ENCODE assay signal across 13 mouse cellular contexts in the genomic region with DNA sequence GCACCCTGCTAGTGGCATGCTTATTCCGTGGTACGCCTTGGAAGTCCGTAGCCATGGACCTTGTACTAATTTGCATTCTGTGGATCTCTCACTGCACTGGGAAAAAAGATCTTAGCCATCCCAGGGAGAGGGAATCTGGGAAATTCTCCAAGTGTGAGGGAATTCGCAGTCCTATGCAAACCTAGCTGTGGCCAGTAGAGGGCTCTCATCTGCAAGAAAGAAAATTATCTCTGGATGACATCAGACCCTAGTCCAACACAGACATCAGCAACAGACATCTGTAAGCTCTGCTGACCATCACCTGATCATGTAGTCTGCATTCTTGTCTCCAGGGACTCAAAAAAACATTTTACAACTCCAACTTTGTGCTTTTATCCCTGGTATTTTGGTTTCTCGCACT. TPM values are rescaled to one million over a fixed set of nuclear protein-coding genes. Genes with fewer than 3 reads are reported as not detected.
"Had no signal": no experiment of that assay in that cellular context is flagged by ENCODE, and none has a peak within 500 bp of the region (broad histone marks: within the 10 kb centered on the region; RNA-seq: fewer than 3 reads in every experiment).

No protein-coding gene starts in this region.

RNA-seq across cellular contexts. Expression of gene Ctsj, which starts 18.8 kb away (rescaled TPM):
- total RNA-seq: neutrophil, adult 5-6 weeks had no signal
- polyA plus RNA-seq: neural tube, embryonic 14.5 days; neural tube, embryonic 15.5 days; small intestine, adult 2 months; spleen, adult 2 months; stomach, embryonic 14.5 days; stomach, embryonic 15.5 days; stomach, embryonic 16.5 days; stomach, postnatal 0 days; testis, adult 2 months; thymus, adult 2 months; thymus, postnatal 0 days; urinary bladder, adult 2 months had no signal

RNA-seq across cellular contexts. Expression of gene Tpbpa, which starts 45.1 kb away (rescaled TPM):
- polyA plus RNA-seq: neural tube, embryonic 14.5 days; neural tube, embryonic 15.5 days; small intestine, adult 2 months; spleen, adult 2 months; stomach, embryonic 14.5 days; stomach, embryonic 15.5 days; stomach, embryonic 16.5 days; stomach, postnatal 0 days; testis, adult 2 months; thymus, adult 2 months; thymus, postnatal 0 days had no signal

RNA-seq across cellular contexts. Expression of gene Gm49393, which starts 51.5 kb away (rescaled TPM):
- total RNA-seq: neutrophil, adult 5-6 weeks had no signal
- polyA plus RNA-seq: neural tube, embryonic 14.5 days; neural tube, embryonic 15.5 days; small intestine, adult 2 months; spleen, adult 2 months; stomach, embryonic 14.5 days; stomach, embryonic 15.5 days; stomach, embryonic 16.5 days; testis, adult 2 months; thymus, adult 2 months; thymus, postnatal 0 days; urinary bladder, adult 2 months had no signal
